Mouse (Mus musculus) lung, postnatal 0 days (tissue): ENCODE measurements at regions not wholly inside any gene's neighbourhood (a gene's known extent, or its start where the extent isn't known, plus 50 kb on each side); places are given as distances from the start of the nearest gene placed in this dataset.

ENCODE experiments used
- ATAC-seq: fragments of 200-750 bp; cut with Nextera tagmentation; 2 replicates; pipeline ENCODE4 v1.8.0; 2017; ENCODE audit warnings: moderate library complexity
- DNase-seq: peaks from one replicate; pipeline ENCODE4 v3.0.0-alpha.2; 2016; ENCODE audit warnings: low spot score
- H3K27ac ChIP-seq: fragments of 300-500 bp; sonication (generic); 2 replicates; pipeline ENCODE4 v1.5.1; 2014; ENCODE audit warnings: antibody characterized with exemption, mild to moderate bottlenecking, low read length, mixed read lengths
- H3K27me3 ChIP-seq: fragments of 300-500 bp; sonication (generic); replicated peaks from 2 replicates; pipeline ENCODE4 v1.6.1; 2014; ENCODE audit warnings: low read length, mixed read lengths; ENCODE audit not compliant: insufficient read depth
- H3K36me3 ChIP-seq: fragments of 300-500 bp; sonication (generic); 2 replicates; pipeline ENCODE4 v1.6.1; 2014; ENCODE audit warnings: low read length, mixed read lengths; ENCODE audit not compliant: insufficient read depth
- H3K4me1 ChIP-seq: fragments of 300-500 bp; sonication (generic); 2 replicates; pipeline ENCODE4 v1.6.1; 2014; ENCODE audit warnings: antibody characterized with exemption, low read depth, low read length, mixed read lengths; ENCODE audit not compliant: insufficient read depth
- H3K4me2 ChIP-seq: fragments of 300-500 bp; sonication (generic); replicated peaks from 2 replicates; pipeline ENCODE4 v1.6.1; 2014; ENCODE audit warnings: low read depth, mild to moderate bottlenecking, low read length, moderate library complexity, mixed read lengths
- H3K4me3 ChIP-seq: fragments of 300-500 bp; sonication (generic); 2 replicates; pipeline ENCODE4 v1.5.1; 2014; ENCODE audit warnings: low read depth, low read length
- H3K9ac ChIP-seq: fragments of 300-500 bp; sonication (generic); replicated peaks from 2 replicates; pipeline ENCODE4 v1.6.1; 2014; ENCODE audit warnings: low read depth, mild to moderate bottlenecking
- H3K9me3 ChIP-seq: fragments of 300-500 bp; sonication (generic); 2 replicates; pipeline ENCODE4 v1.6.1; 2016; ENCODE audit warnings: low read length, mixed read lengths
- CTCF ChIP-seq: IDR thresholded peaks from 2 replicates; pipeline ENCODE4 v1.5.1; 2016; ENCODE audit warnings: antibody characterized with exemption, mild to moderate bottlenecking
- EP300 ChIP-seq: IDR thresholded peaks from 2 replicates; pipeline ENCODE4 v1.6.1; 2016; ENCODE audit warnings: antibody characterized with exemption, mild to moderate bottlenecking, control low read depth
- WGBS: fragments of 180-500 bp; shearing (Covaris S2); extraction: QIAGEN DNeasy Blood & Tissue Kit; methylation state at CpG from one replicate; pipeline ENCODE4 v1.1.7; 2014; 5-methylcytosine and 5-hydroxymethylcytosine counted together

GRCm38 (mm10) chr17:15223826-15224225 is 152.8 kb downstream of the Dll1 start:
- Histone ChIP-seq H3K4me3 (no peak overlapping the region), H3K9me3 (no peaks in the 10 kb centered on the region), H3K4me1 (peaks cover 5% of the 10 kb centered on the region; the same call in 1 of the 2 replicates), H3K9ac (no peak overlapping the region), H3K27ac (no peak overlapping the region), H3K27me3 (no peaks in the 10 kb centered on the region), H3K4me2 (no peak overlapping the region), H3K36me3 (no peaks in the 10 kb centered on the region)
- no peak for DNase-seq
- TF ChIP-seq EP300 (no peak), CTCF (no peak)
- WGBS: 84% methylated on average over 10 of the region's 10 CpGs
- no peak for ATAC-seq

- Histone ChIP-seq H3K27me3 (no peaks in the 10 kb centered on the region), H3K4me2 (no peak overlapping the region), H3K9me3 (no peaks in the 10 kb centered on the region), H3K27ac (no peak overlapping the region), H3K4me3 (no peak overlapping the region), H3K4me1 (peaks cover 4% of the 10 kb centered on the region; the same call in 1 of the 2 replicates), H3K9ac (no peak overlapping the region), H3K36me3 (no peaks in the 10 kb centered on the region)
- ATAC-seq: no peak
- WGBS: 80% methylated on average over 3 of the region's 3 CpGs
- DNase-seq: no peak
- TF ChIP-seq EP300 (no peak), CTCF (no peak)
These were observed 153.7 kb downstream of the Dll1 start for GRCm38 (mm10) chr17:15222923-15223322.

GRCm38 (mm10) chr17:15214157-15214685 is 162.5 kb downstream of the Dll1 start:
- H3K4me2 ChIP-seq: no peak overlapping the region
- H3K27ac ChIP-seq: no peak overlapping the region
- no peaks in the 10 kb centered on the region for H3K27me3 ChIP-seq
- ATAC-seq (no peak), DNase-seq (no peak)
- H3K4me3 ChIP-seq: no peak overlapping the region
- no peak for TF ChIP-seq EP300
- TF ChIP-seq CTCF: no peak
- H3K9me3 ChIP-seq: no peaks in the 10 kb centered on the region
- H3K9ac ChIP-seq: no peak overlapping the region
- WGBS: 88% methylated on average over 1 of the region's 1 CpGs
- H3K36me3 ChIP-seq: no peaks in the 10 kb centered on the region
- H3K4me1 ChIP-seq: no peaks in the 10 kb centered on the region

DNA sequence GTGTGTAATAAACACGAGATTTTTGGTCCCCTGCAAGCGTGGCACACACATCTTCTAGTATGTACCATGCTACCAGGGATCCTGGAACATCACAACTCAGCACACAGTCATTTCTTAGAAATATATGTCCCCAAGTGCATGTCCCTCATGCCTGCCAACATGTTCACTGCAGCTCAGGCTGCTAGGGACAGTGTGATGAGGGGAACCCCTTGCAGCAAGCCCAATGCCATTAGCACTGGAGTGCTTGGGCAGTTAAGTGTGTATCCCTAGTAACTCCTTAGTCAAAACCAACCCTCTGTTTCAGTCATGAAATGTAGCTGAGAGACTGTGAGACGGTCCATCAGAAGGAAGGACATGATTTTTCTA is 167.5 kb upstream of the Gm3448 start:
- TF ChIP-seq CTCF (no peak), EP300 (no peak)
- DNase-seq: no peak
- Histone ChIP-seq H3K27ac (no peak overlapping the region), H3K9ac (no peak overlapping the region), H3K27me3 (no peaks in the 10 kb centered on the region), H3K36me3 (no peaks in the 10 kb centered on the region), H3K4me1 (peaks cover 3% of the 10 kb centered on the region; the same call in 1 of the 2 replicates), H3K4me2 (no peak overlapping the region), H3K9me3 (no peaks in the 10 kb centered on the region), H3K4me3 (no peak overlapping the region)
- no peak for ATAC-seq
- WGBS: 56% methylated on average over 3 of the region's 3 CpGs

DNA sequence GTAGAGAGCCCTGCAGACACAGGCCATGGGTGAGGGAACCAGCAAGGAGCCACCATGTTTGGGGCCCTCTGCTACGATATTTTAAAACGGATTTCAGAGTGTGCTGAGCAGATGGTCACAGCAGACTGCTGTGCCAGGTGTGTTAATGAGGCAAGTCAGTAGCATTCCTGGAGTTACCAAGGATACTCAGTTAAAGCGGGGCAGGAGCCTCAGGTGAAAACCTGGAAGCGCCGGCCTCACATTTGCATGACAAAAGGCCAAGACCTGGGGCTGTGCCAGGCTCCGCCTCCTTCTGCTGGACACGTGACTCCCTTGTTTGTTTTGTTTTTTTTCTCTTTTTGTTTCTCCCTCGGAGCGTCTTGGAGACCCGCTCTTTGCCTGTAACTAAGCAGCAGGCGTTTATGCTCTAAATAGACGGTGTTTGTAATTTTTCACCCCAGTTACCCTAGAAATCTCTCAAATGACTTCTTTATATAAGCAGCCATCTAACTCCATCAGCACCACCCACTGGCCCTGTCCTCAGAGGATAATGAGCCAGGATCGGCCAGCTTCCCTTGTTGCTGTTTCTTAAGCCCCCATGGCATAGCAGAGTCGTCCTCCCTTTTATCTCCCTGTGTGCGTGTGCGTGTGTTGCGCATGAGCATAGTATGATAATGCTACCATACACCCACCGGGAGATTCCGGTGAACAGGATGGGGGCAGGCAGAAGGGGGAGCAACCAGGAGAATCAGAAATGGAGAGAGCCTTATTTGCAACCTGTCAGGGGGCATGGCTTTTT is 166.9 kb upstream of the Gm3448 start:
- no peak overlapping the region for H3K27ac ChIP-seq
- TF ChIP-seq CTCF (no peak), EP300 (no peak)
- peak overlapping the region; percentile 49 for H3K4me2 ChIP-seq
- 13% methylated on average over 19 of the region's 19 CpGs for WGBS
- H3K9me3 ChIP-seq: no peaks in the 10 kb centered on the region
- DNase-seq (peak; percentile 67), ATAC-seq (peak; percentile 53)
- no peaks in the 10 kb centered on the region for H3K36me3 ChIP-seq
- peak overlapping the region; percentile 27; the same call in 1 of the 2 replicates for H3K4me3 ChIP-seq
- H3K27me3 ChIP-seq: no peaks in the 10 kb centered on the region
- H3K9ac ChIP-seq: no peak overlapping the region
- H3K4me1 ChIP-seq: peaks cover 3% of the 10 kb centered on the region; the same call in 1 of the 2 replicates

- WGBS: 51% methylated on average over 24 of the region's 24 CpGs
- DNase-seq: no peak
- Histone ChIP-seq H3K27ac (no peak overlapping the region), H3K27me3 (no peaks in the 10 kb centered on the region), H3K9ac (no peak overlapping the region), H3K4me2 (peak overlapping the region; percentile 49; the same call in 1 of the 2 replicates), H3K36me3 (no peaks in the 10 kb centered on the region), H3K9me3 (no peaks in the 10 kb centered on the region), H3K4me3 (no peak overlapping the region), H3K4me1 (peaks cover 3% of the 10 kb centered on the region; the same call in 1 of the 2 replicates)
- TF ChIP-seq CTCF: no peak
- no peak for TF ChIP-seq EP300
- ATAC-seq: no peak
These were observed 166.1 kb upstream of the Gm3448 start for GRCm38 (mm10) chr17:15207182-15208029.
